Mouse (Mus musculus) liver, adult 2 months (tissue): ENCODE results near the gene Cacna1s.

Experiments used
- CTCF ChIP-seq: fragments of 200-500 bp; IDR thresholded peaks from 2 replicates; pipeline ENCODE4 v1.5.1; 2011; ENCODE audit warnings: low read depth, low read length, control low read depth
- POLR2A ChIP-seq: fragments of 200-500 bp; IDR thresholded peaks from 2 replicates; pipeline ENCODE4 v1.6.1; 2011; ENCODE audit warnings: low read length, control low read depth; ENCODE audit not compliant: insufficient read depth; ENCODE audit errors: extremely low read depth

- TF ChIP-seq CTCF: no peak
- no peak for TF ChIP-seq POLR2A
Measured at GRCm38 (mm10) chr1:136058594-136058993, 6.0 kb downstream of the Cacna1s start.
